Mouse (Mus musculus) kidney, adult 11 months (tissue): ENCODE results near the gene Klhl42.

Experiments
- DNase-seq: peaks from one replicate; pipeline ENCODE4 v3.0.0; 2022

Klhl42 gene

DNA sequence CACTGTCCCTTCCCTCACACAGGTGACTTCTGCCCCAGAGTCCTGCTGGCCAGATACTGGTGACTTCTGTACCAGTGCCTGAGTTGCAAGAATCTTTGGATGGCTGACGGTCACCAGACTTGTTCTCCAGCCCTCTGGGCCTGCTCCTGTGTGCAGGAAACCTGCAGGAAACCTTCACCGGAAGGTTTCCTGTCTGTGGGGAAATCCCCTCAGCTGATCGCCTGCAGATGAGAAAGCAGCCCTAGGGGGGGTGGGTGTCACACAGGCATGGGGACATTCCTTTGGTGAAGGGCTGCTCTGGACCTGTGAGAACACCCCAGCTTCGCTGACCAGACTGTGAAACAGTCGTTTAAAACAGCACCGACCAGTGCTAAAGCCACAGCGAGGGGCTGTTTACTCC is 63.9 kb downstream of the Klhl42 start:
- DNase-seq, result no peak

- DNase-seq, result no peak
Measured at GRCm38 (mm10) chr6:147161818-147162584, 70.8 kb downstream of the Klhl42 start.
